Comparison of ENCODE assay signal across 12 mouse cellular contexts in genomic region chr13:84066960-84067665, GRCm38 (mm10).
DNase-seq lines count a peak whose midpoint lies in the region; ATAC-seq lines count a peak whose summit lies in the region.
"Had no signal": no experiment of that assay in that cellular context is flagged by ENCODE, and none has a peak within 500 bp of the region (broad histone marks: within the 10 kb centered on the region; RNA-seq: fewer than 3 reads in every experiment).

No protein-coding gene starts in this region.

- DNase-seq in cerebellum, adult 9-10 months: peak; percentile 67
- no peak for DNase-seq in cerebellum, adult 11 months
- no peak for DNase-seq in forebrain, embryonic 10.5 days (ENCODE audit: extremely low spot score, low spot score)
- no peak for DNase-seq in hindbrain, embryonic 14.5 days (ENCODE audit: low spot score)
- DNase-seq in right cerebral cortex, postnatal 25 days: no peak
- no peak for DNase-seq in ovary, postnatal 10 days (ENCODE audit: low spot score)
- DNase-seq: embryo, embryonic 11 days; kidney, adult 2 months; spleen, adult 18-20 months had no signal

- H3K4me3 ChIP-seq in forebrain, embryonic 10.5 days: peak overlapping the region; percentile 16; the same call in 1 of the 2 replicates
- H3K4me3 ChIP-seq in hindbrain, embryonic 14.5 days (replicated peaks; ENCODE audit: low read length): no peak overlapping the region
- H3K4me3 ChIP-seq in neural tube, embryonic 12.5 days: no peak overlapping the region
- H3K4me3 ChIP-seq: heart, embryonic 15.5 days had no signal

- no peaks in the 10 kb centered on the region for H3K36me3 ChIP-seq in forebrain, embryonic 10.5 days (replicated peaks)
- no peaks in the 10 kb centered on the region for H3K36me3 ChIP-seq in hindbrain, embryonic 14.5 days (replicated peaks; ENCODE audit: control insufficient read depth, insufficient read depth)
- H3K36me3 ChIP-seq in neural tube, embryonic 12.5 days: no peaks in the 10 kb centered on the region
- H3K36me3 ChIP-seq: heart, embryonic 15.5 days had no signal

- H3K4me2 ChIP-seq in hindbrain, embryonic 14.5 days (replicated peaks): peak overlapping the region; percentile 62
- peak overlapping the region; percentile 36; the same call in 1 of the 2 replicates for H3K4me2 ChIP-seq in neural tube, embryonic 12.5 days (replicated peaks)
- H3K4me2 ChIP-seq: heart, embryonic 15.5 days had no signal

- peak overlapping the region; percentile 35 for H3K9ac ChIP-seq in hindbrain, embryonic 14.5 days
- no peak overlapping the region for H3K9ac ChIP-seq in neural tube, embryonic 12.5 days
- H3K9ac ChIP-seq: heart, embryonic 15.5 days had no signal

- peak overlapping the region; percentile 91 for H3K27ac ChIP-seq in forebrain, embryonic 10.5 days
- peak overlapping the region; percentile 99 for H3K27ac ChIP-seq in hindbrain, embryonic 14.5 days
- H3K27ac ChIP-seq in neural tube, embryonic 12.5 days: peak overlapping the region; percentile 76
- H3K27ac ChIP-seq: heart, embryonic 15.5 days had no signal

- H3K9me3 ChIP-seq in forebrain, embryonic 10.5 days: no peaks in the 10 kb centered on the region
- H3K9me3 ChIP-seq in hindbrain, embryonic 14.5 days (ENCODE audit: control insufficient read depth, low read length): no peaks in the 10 kb centered on the region
- H3K9me3 ChIP-seq in neural tube, embryonic 12.5 days: no peaks in the 10 kb centered on the region
- H3K9me3 ChIP-seq: heart, embryonic 15.5 days had no signal

- no peaks in the 10 kb centered on the region for H3K27me3 ChIP-seq in forebrain, embryonic 10.5 days (ENCODE audit: poor library complexity, severe bottlenecking)
- H3K27me3 ChIP-seq in hindbrain, embryonic 14.5 days (ENCODE audit: control insufficient read depth, insufficient read depth, low read length): no peaks in the 10 kb centered on the region
- H3K27me3 ChIP-seq in neural tube, embryonic 12.5 days (replicated peaks): no peaks in the 10 kb centered on the region
- H3K27me3 ChIP-seq: heart, embryonic 15.5 days had no signal

- peaks cover 58% of the 10 kb centered on the region for H3K4me1 ChIP-seq in forebrain, embryonic 10.5 days
- peaks cover 26% of the 10 kb centered on the region for H3K4me1 ChIP-seq in hindbrain, embryonic 14.5 days (replicated peaks; ENCODE audit: control insufficient read depth, insufficient read depth, low read length)
- H3K4me1 ChIP-seq in neural tube, embryonic 12.5 days: peaks cover 25% of the 10 kb centered on the region
- H3K4me1 ChIP-seq: heart, embryonic 15.5 days had no signal

- ATAC-seq in hindbrain, embryonic 14.5 days (ENCODE audit: low FRiP score): peak; percentile 57; the same call in 1 of the 2 replicates
- no peak for ATAC-seq in neural tube, embryonic 12.5 days (ENCODE audit: low FRiP score, low read depth)
- no peak for ATAC-seq in monocyte, adult 5-6 weeks (replicated peaks; ENCODE audit: insufficient number of reproducible peaks, low FRiP score, low TSS enrichment, poor library complexity, severe bottlenecking)

- WGBS in forebrain, embryonic 10.5 days: 37% methylated on average over 4 of the region's 4 CpGs
- WGBS in hindbrain, embryonic 14.5 days: 29% methylated on average over 4 of the region's 4 CpGs
- WGBS in neural tube, embryonic 12.5 days: 26% methylated on average over 4 of the region's 4 CpGs
